Mouse (Mus musculus) heart, adult 9 months (tissue): Measurements from ENCODE around the gene Catsperz.
"Not testable (repeated sequence)": the region's sequence is repeated elsewhere in the genome, so short reads cannot be mapped to it uniquely, and the experiment has no call there.

Experiments used
- DNase-seq, 2 experiments: peaks; one replicate each; pipeline ENCODE4 v3.0.0; 2022; ENCODE audit warnings: low spot score in 2 of 2

The Catsperz gene

DNA sequence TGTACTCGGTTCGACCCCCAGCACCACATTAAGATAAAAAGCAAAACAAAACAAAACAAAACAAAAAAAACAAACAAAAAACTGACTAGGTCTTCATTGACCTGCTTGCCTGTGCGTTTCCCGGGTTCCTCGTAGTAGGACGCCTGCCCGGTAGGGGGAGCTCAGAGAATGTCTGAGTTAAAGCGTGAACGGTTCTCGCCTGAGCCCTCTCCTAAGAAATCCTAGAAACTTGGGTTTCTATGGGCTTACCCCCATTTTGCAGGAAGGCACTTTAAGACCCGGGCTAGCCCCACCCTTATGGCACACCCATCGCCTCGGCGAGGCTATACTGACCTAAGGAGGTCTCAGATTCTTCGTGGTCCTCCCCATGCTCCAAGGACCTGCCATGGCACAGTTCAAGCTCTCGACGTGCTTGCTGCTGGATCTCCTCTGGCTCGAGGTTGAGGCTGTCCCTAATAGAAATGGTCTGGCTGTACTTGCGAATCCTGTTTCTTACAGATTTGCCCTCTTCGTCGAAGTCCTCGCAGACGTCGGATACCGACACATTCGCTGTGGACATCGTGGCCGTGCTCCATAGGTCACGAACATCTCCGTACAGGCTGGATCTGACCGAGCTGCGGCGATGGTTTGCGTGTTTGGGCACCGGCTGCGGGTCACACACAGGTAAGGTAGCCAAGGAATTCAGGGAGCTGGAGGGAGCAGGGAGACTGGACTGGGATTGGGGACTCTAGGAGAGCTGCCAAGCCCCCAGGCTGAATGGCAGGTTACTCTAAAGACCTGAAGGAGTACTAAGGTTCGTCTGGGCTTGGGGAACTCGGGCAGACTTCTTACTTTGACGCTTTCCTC is 496 bp downstream of the Catsperz start:
- peak; percentile 64 to 84 for DNase-seq

- DNase-seq = no peak
Measured at GRCm38 (mm10) chr19:6922901-6923735, 2.1 kb downstream of the Catsperz start.

- peak; percentile 100 for DNase-seq
Measured at GRCm38 (mm10) chr19:6921647-6922567, 3.3 kb downstream of the Catsperz start, which contains the start of gene Esrra. TSS of gene Esrra (minus strand) at chr19:6921813.

- DNase-seq = peak; percentile 54 to 67
Measured at GRCm38 (mm10) chr19:6920741-6921636, 4.2 kb downstream of the Catsperz start.

DNA sequence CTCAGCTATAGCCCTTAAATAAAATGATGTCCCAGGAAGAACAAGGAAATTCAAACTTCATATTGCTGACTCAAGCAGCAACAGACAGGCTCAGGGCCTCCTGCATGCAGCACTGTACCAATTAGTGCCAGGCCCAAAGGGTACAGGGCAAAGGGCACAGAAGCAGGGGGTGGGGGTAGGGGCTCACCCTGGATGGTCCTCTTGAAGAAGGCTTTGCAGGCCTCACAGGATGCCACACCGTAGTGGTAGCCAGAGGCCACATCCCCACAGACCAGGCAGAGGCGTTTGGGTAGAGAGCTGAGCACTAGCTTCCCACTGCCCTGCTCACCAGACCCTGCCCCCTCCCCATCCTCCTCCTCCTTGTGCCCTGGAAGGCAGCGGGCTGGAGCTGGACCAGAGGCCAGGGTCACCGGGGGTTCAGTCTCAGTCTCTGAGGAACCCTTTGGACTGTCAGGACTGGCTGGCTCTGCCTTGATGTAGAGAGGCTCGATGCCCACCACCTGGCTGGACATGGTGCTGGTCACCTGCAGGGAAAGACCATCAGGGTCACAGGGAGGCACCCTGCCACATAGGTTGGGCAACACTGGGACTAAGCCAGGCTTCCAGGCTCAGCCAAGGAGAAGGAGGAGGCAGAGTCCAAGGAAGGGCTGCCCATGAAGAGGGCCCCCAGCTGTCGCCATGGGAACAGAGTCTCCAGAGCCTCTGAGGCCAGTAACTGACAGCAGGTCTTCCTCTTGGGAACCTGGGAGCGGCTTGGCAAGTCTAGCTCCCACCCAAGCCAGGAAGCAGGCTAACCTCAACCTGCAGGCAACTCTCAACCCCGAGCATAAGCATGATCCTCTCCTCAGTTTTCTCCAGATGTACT is 5.1 kb downstream of the Catsperz start:
- DNase-seq = peak in 1 of 2 experiments; percentile 60

GRCm38 (mm10) chr19:6919431-6919830 is 5.7 kb downstream of the Catsperz start:
- DNase-seq = no peak

DNA sequence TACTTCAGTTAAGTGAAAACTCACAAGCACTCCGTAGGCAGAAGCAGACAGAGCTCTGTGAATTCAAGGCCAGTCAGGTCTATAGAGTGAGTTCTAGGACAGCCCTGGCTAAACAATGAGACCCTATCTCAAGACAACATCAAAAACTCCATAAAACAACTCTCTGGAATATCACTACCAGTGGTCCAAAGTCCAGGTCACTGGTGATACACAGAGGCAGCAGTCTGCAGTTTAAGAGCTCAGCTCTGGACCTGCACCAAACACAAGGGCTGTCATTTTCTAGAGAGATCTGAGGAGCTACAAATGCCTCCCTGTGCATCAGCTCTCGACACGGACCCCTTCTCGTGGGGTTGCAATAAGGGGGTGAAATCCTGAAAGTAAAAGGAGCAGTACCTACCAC is 6.9 kb downstream of the Catsperz start:
- no peak for DNase-seq

DNA sequence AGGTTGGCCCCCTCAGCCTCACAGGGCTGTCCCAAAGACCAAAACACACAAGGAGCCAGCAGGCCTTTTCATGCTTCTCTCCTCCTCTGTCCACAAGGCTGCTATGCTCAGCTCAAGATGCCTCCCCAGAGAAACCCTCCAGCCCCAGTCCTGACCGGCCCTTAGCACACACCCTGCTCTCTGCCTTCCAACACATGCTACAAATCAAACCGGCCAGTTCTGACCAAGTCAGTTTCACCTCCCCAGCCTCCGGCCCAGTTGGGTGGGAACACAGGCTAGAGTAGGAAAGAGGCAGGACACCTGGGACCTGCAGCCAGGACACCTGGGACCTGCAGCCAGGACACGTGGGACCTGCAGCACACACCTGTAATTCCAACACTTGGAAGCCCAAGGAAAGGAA is 8.7 kb downstream of the Catsperz start:
- DNase-seq = no peak

DNA sequence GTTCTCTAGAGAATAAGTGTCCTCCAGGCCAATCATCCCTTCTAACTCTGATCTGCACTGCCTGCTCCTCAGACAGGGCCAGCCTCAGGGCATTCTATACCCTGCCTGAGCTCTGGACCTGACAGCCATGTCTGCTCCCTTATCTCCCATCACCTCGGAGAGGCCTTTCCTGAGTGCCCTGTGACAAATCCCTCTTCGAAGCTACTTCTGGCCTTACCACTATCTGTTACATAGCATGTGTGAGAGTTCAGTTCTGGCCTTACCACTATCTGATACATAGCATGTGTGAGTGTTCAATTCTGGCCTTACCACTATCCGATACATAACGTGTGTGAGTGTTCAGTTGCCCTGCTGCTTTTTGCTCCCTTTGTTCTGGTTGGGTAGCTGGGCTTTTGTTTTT is 9.9 kb downstream of the Catsperz start:
- DNase-seq = no peak

DNA sequence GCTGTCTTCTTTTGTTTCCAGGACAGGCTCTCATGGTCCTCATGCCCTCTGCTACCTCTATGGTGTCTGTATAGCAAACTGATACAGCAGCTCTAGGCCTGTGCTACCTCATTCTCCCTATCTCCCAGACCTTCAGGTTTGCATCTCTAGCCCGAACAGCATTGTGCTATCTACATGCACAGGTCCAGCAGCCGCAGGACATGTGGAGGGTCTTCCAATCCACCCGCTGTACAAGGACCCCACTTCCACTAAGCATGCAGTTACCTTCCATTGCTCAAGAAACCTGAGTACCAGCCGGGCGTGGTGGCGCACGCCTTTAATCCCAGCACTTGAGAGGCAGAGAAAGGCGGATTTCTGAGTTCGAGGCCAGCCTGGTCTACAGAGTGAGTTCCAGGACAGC is 10.6 kb downstream of the Catsperz start:
- DNase-seq = no peak

DNA sequence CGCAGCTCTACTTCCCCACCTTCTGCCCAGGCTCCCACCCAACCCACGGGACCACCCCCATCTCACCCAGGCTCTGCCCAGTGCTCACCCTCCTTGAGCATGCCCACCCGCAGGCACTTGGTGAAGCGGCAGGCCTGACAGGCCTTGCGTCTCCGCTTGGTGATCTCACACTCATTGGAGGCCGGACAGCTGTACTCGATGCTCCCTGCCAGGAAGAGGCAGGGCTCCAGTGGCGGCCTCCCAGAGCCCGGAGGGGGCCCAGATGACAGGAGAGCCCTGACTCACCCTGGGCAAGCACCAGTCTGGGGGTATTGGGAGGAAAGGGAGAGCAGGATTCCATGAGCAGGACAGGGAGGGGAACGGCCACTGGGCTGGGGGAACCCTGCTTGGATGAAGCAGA is 11.2 kb downstream of the Catsperz start:
- DNase-seq = no peak

DNA sequence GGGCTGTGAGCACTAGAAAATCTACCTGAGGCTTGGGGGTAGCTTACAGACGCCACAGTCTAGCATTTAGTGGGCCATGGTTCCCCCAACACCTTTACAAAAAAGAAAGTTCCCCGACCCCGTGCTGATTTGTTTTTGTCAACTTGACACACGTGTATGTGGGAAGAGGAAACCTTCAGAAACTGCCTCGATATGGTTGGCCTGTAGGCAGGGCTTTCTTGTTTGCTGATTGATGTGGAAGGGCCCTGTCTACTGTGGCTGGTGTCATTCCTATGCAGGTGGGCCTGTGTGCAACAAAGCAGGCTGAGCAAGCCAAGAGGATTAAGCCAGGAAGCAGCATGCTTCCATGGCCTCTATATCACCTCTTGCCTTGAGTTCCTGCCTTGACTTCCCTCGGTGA is 12.1 kb downstream of the Catsperz start:
- no peak for DNase-seq

GRCm38 (mm10) chr19:6912205-6912970 is 12.8 kb downstream of the Catsperz start:
- DNase-seq = no peak

DNA sequence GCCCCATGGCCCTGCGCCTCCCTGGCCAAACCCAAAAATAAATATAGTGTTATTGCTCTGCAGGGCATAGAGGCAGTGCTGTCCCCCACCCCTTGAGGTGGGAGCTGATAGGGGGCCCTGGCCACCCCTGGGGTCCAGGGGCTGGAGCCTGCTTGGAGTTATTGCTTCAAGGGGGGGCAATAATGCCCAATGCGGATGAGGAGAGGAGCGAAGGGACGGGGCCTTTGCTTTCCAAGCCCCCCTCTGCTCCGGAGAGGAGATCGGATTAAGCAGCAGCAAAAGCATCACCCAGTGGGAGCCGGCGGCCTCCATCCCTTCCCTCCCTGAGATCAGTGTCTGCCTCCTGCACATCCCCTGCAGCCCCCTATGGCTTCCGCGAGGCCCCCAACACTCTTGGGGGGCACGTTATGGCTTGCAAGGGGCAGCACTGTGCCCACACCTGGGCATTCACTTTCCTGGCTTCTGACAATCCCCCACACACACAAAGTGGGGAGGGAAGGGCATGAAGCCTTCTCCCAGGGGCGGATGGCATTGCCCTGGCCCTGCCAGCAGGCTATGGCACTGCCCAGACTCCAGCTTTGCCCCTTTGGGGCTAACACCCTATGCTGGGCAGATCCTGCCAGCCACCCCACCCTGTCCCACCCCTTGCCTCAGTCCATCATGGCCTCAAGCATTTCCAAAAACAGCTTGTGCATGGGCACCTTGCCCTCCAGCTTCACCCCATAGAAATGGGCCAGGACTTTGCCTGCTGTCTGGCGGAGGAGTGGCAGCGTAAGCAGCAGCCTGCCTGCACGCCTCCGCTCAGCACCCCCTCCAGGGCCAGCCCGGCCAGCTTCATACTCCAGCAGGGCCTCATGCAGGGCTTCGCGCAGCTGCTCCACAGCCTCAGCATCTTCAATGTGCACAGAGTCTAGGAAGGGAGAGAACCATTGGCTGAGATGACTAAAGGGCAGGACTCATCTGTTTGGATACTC is 13.8 kb downstream of the Catsperz start:
- no peak for DNase-seq

DNA sequence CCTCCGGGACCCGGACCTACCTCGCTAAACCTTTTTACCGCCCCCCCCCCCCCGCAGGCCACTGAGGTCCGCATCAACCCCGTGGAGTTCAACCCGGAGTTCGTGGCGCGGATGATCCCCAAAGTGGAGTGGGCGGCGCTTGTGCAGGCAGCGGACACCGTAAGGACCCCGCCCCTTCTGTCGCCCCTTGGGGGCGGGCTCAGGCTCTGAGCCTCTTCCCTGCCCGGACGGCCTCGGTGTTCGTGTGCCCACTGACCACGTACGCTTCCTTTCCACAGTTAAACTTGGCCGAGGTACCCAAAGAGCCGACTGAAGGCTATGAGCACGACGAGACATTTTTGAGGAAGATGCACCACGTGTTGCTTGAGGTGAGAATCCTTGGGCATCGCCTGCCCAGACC is 14.9 kb downstream of the Catsperz start:
- not testable (repeated sequence) for DNase-seq

DNA sequence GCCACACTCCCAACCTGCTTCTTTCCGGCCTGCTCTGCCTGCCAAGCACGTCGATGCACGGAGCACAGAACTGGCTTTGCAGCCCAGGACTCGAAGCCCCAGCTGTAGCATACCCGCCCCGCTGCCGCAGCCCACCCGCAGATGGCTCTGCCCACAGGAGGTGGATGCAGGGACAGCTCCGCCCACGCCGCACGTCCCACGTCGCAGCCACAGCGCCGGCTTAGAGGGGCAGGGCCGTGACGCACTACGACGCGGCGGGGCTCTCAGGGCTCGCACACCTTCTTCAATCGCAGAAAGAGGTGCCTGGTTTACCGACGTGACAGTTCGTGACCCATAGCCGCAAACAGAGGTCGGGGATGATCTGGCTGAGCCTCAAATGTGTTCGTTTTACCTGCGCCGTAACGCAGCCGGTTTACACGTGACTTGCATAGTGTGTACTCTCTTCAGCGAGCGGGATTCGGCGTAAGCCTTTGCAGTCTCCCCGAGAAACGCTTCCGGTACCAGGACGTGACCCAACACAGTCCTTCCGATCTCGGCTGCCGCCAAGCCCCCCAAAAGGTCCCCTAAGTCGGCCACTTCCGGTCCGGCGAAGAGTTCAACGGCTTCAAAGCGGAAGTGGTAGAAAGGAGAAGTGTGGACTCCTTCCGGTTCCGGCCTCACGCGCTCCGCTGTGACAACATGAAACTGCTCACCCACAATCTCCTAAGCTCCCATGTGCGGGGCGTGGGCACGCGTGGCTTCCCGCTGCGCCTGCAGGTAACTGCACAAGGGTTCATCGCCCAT is 15.5 kb downstream of the Catsperz start, which contains the start of the genes Trmt112 and Prdx5:
Trmt112 (plus strand) TSS at position 192 of the 783 bp plus-strand sequence.
Prdx5 (minus strand) TSS at position 600 of the 783 bp plus-strand sequence.
- peak; percentile 89 to 92 for DNase-seq

GRCm38 (mm10) chr19:6909021-6909420 is 16.2 kb downstream of the Catsperz start:
- DNase-seq = no peak
